Mouse (Mus musculus) gastrocnemius, adult 2 months (tissue): ENCODE measurements at regions not wholly inside any gene's neighbourhood (a gene's known extent, or its start where the extent isn't known, plus 50 kb on each side); places are given as distances from the start of the nearest gene placed in this dataset.

Experiments used
- DNase-seq: peaks from one replicate; pipeline ENCODE4 v3.0.0; 2022
- H3K27ac ChIP-seq: fragments of 200-600 bp; 2 replicates; pipeline ENCODE4 v1.8.1; 2022; ENCODE audit warnings: mild to moderate bottlenecking
- H3K4me3 ChIP-seq: fragments of 200-600 bp; 2 replicates; pipeline ENCODE4 v1.8.1; 2022; ENCODE audit warnings: mild to moderate bottlenecking, moderate library complexity
- CTCF ChIP-seq: fragments of 200-600 bp; IDR thresholded peaks from 2 replicates; pipeline ENCODE4 v1.8.1; 2022; ENCODE audit warnings: antibody characterized with exemption, mild to moderate bottlenecking, moderate library complexity
- intact Hi-C: fragments of 180-260 bp; cut with DNase I; formaldehyde crosslinking; loops from one replicate; pipeline ENCODE4 v1.15.1; 2025

DNA sequence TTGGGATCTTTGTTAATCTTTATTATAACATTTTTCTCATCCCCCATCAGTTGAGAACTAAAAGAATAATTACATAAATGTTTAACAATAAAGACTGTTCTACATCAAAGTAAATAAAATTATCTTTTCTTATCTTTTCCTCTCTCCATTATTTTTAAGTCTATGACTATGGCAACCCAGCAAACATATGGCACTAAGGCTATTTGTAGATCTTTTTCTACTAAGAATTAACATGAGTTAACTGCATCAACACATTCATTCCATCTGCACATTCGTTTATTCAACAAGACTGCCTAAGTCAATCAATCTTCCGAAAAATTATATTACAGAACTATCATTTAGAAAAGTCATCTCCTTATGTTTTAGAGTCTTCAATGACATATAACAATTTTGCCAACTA lies 300.1 kb downstream of the Lipi start:
- no peak for DNase-seq
- Histone ChIP-seq H3K27ac (no peak overlapping the region), H3K4me3 (no peak overlapping the region)
- no peak for TF ChIP-seq CTCF
- intact Hi-C loops, result no loop called here

DNA sequence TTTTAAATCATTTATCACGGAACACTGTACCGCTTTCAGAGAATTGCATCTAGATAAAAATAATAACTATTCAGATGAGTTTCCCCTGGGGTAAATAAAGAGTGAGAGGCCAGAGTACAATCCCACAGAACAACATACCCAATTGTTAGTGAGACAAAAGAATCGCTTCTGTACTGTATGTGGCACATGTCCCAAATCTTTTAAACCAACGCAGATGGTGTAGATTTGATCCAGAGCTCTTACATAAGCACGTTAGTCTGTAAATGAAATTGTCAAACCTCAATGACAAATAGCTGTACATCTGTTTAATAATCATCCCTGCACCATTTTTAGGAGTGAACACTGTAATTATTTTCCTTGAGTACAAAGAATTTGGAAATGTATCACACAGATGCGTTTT lies 322.0 kb downstream of the Lipi start:
- DNase-seq, result no peak
- no peak overlapping the region for H3K27ac ChIP-seq
- no peak for TF ChIP-seq CTCF
- intact Hi-C loops, result no loop called here
- no peak overlapping the region for H3K4me3 ChIP-seq

DNA sequence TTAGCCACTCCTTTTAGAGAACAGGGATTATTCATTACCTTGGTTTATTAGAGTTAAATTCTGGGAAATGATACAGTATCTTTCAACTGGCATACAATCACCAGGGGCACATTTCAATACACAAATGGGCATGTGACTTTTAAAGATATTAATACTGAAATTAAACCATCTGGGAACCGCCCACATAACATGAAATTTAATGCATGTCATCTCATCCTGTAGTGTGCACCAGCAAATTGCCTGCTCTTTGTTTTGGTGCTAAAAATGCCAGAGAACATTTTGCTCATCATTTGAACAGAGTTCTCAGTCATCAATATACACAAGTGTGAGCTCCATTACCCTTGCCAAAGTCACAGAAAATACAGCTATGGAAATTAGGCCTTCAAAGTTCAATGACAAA lies 330.9 kb downstream of the Lipi start:
- Histone ChIP-seq H3K27ac (no peak overlapping the region), H3K4me3 (no peak overlapping the region)
- intact Hi-C loops, result no loop called here
- no peak for TF ChIP-seq CTCF
- DNase-seq, result no peak

DNA sequence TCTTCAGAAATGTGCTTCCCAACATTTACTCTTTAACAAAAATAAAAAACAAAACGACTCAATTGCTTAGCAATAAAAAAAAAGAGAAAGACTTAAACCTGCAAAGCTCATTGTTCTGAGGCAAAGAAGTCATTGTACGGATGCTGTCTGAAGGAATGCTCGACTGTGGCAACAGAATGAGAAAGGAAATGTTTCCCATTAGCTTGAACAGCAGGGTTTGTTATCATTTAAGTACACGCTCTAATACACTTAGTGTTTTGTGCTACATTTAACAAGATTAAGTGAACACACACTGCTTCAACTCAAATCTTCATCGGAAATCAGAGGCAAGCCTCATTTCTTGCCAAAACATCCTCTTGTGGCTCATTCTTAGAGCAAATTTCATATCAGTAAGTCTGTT lies 336.7 kb downstream of the Lipi start:
- intact Hi-C loops, result no loop called here
- Histone ChIP-seq H3K27ac (no peak overlapping the region), H3K4me3 (no peak overlapping the region)
- no peak for TF ChIP-seq CTCF
- DNase-seq, result no peak

DNA sequence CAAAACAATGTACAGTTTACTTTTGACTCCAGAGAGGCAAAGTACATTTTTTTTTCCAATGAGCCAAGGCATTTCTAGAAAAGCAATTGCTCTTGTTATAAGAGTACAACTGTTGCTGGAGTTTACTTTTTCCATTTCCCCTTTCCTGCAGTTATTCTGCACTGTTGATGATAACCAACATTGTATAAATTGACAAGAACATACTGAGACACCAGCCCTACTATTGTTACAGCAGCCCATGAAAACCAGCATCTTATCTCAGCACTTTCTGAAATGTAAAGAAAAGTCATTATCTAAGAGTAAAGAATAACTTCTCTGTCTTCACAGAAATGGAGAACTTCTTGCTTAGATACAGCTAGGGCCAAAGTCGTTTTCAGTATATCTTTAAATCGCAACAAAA lies 345.5 kb downstream of the Lipi start:
- H3K4me3 ChIP-seq, result no peak overlapping the region
- intact Hi-C loops, result no loop called here
- no peak overlapping the region for H3K27ac ChIP-seq
- TF ChIP-seq CTCF, result no peak
- DNase-seq, result no peak

DNA sequence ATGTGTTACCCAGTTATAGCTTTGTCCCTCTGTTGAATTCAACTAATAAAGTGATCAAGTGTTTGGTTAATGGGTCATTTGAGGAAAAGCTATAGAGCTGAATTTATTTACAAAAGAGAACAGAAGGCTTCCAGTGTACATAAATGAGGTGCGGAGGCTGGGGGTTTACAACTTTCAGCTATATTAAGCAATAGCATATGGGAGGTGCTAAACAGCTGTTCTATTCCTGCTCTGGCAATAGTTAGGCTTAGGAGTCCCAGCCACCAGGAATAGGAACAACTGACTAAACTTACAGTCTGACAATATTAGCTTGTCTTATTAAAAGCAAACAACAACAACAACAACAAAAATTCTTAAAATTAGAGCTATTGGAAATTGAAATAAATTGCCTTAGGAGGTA lies 353.7 kb downstream of the Lipi start:
- Histone ChIP-seq H3K27ac (no peak overlapping the region), H3K4me3 (no peak overlapping the region)
- TF ChIP-seq CTCF, result no peak
- no peak for DNase-seq
- intact Hi-C loops, result no loop called here

DNA sequence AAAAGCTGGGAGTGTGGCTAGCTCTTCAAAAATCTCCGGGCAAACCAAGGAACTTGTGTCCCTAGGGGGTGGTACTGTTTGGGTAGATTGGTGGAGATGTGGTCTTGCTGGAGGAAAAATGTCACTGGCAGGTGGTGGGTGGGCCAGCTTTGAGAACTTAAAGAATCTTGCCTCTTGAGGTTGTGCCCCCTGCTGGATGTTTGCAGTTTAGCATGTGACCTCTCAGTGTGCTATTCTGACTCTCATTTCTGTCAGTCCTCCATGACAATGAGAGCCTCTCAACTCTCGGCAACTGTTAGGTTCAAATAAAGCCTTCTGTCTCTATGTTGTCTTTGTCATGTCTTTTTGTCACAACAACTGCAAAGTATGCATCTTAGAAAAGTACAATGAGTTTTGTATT lies 392.5 kb downstream of the Lipi start:
- peak; percentile 2; the same call in 1 of the 2 replicates for TF ChIP-seq CTCF
- intact Hi-C loops, result no loop called here
- no peak overlapping the region for H3K27ac ChIP-seq
- H3K4me3 ChIP-seq, result no peak overlapping the region
- DNase-seq, result no peak

DNA sequence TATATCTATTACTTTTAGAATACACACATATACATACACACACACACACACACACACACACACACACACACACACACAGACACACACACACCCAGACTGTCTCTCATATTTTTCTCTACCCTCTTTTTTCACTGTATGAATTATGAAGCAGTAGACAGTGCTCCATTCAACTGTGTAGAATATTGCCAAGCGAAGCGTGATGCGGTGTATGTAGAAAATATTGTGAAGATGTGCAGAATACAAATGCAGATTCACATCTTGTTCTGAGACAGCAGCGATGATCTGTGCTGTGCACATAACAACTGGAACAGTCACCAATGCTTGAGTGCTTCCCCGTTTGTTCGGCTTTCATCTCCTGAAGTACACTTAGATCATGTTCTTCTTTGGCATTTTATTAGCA lies 395.5 kb downstream of the Lipi start:
- intact Hi-C loops, result no loop called here
- no peak overlapping the region for H3K27ac ChIP-seq
- TF ChIP-seq CTCF, result no peak
- DNase-seq, result no peak
- no peak overlapping the region for H3K4me3 ChIP-seq

DNA sequence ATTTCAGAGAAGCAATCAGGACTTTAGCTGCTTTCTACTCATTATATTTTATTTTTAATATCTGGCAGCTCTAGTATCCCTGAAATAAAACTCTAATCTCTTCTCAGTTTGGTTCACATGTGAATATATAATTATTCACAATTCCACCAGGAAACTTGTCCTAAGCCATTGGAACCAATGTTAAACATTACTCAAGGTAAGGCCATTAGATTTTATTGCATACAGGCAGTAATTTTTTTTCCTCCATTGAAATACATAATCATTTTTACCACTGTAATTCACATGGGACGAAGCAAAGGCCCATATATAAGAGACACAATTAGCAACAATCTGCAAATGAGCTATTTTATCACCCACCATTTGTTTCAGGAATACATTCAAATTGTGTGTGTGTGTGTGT lies 419.8 kb downstream of the Lipi start:
- no peak for DNase-seq
- no peak for TF ChIP-seq CTCF
- no peak overlapping the region for H3K4me3 ChIP-seq
- no peak overlapping the region for H3K27ac ChIP-seq
- intact Hi-C loops, result no loop called here

DNA sequence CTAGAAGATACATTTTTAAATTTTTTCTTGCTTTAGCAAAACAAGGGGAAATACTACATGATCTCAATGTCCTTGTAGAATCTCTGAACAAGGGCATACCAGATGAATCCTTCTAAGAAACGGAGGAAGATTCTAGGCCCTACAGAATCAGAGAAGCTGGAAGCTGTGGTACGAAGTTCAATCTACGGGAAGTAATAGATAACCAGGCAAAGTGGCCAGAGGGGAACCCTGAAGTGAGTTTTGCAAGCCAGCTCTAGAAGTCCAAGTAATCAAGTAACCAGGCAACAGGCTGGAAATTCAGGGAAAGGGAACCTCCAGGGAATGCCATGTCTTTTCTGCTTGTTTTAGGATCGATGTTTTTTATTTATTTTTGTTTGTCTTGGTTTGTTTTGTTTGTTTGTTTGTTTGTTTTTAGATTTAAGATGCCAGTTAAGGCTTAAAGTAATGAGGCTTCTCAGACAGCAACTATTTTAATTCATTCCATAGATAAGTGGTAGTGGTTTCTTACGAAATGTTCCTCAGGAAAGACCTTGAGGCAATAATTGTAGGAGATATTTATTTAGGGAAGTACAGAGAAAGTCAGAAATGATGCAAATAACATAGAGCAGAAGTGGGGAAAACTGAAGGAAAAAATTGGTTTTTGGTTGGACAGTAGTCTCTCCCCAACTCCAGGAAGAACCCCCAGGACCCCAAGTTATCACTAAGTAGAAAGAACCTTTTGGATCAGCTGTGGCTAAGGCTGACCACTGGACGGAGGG lies 420.7 kb downstream of the Lipi start:
- TF ChIP-seq CTCF, result no peak
- intact Hi-C loops, result no loop called here
- H3K27ac ChIP-seq, result no peak overlapping the region
- no peak for DNase-seq
- H3K4me3 ChIP-seq, result no peak overlapping the region

DNA sequence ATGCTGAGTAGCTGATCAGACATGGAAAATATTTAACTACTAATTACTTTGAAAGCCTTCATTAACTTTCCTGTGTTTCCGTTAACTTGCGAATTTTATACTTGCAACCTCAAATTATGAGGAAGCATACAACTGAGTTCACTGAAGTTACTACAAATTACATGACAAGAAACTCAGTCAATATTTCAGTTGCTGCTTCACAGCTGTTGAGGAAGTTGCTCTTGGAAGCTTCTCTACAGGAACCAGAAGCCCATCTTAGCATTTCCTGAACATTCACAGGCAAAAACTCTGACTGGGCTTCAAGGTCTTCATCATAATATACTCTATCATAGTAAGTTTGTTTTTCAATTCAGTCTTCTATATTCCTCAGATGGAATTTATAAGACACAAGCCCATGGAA lies 426.1 kb downstream of the Lipi start:
- Histone ChIP-seq H3K4me3 (no peak overlapping the region), H3K27ac (no peak overlapping the region)
- no peak for DNase-seq
- no peak for TF ChIP-seq CTCF
- intact Hi-C loops, result no loop called here

DNA sequence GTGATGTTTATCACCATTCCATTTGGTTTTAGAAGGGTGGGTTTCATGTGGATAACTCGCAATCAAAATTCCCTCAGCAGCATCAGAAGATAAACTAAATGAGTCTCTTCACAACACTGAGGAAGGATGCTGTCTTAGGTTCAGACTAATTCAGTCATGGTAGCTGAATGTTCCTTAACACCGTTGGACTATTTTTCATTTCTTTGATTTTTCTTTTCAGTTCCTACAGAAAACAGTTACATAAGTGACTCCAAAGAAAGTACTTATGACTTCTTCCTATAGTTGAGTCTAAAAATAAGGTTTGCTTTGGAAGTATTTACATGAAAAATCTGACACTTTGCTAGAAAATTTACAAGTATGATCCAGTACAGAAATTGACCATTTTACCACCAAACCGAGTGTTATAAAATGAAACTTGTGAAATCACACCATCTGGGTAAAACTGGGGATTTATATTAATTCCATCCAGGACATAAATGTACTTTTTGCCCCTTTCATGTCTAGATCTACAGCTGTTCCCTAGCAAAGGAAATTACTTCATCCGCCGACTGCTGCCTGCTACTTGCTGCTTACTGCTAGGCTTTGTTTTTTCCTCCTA lies 430.3 kb downstream of the Lipi start:
- DNase-seq, result no peak
- no peak for TF ChIP-seq CTCF
- intact Hi-C loops, result no loop called here
- Histone ChIP-seq H3K27ac (no peak overlapping the region), H3K4me3 (no peak overlapping the region)
